Mouse (Mus musculus) thymus, adult 2 months (tissue): ENCODE results near the gene Exoc3l4. TPM values are rescaled to one million over a fixed set of nuclear protein-coding genes. Genes with fewer than 3 reads are reported as not detected.

Source experiments
- DNase-seq: peaks from one replicate; pipeline ENCODE4 v3.0.0; 2021
- H3K27ac ChIP-seq: fragments of 200-500 bp; 2 replicates; pipeline ENCODE4 v1.5.1; 2012; ENCODE audit warnings: low read length, control low read depth; ENCODE audit not compliant: control insufficient read depth, insufficient read depth
- H3K27me3 ChIP-seq: fragments of 200-500 bp; 2 replicates; pipeline ENCODE4 v1.6.1; 2012; ENCODE audit warnings: mild to moderate bottlenecking, low read length, moderate library complexity, mixed read lengths; ENCODE audit not compliant: control insufficient read depth, insufficient read depth
- H3K36me3 ChIP-seq: fragments of 200-500 bp; 2 replicates; pipeline ENCODE4 v1.6.1; 2012; ENCODE audit warnings: mild to moderate bottlenecking, low read length, moderate library complexity; ENCODE audit not compliant: control insufficient read depth, insufficient read depth
- H3K4me1 ChIP-seq: fragments of 200-500 bp; replicated peaks from 2 replicates; pipeline ENCODE4 v1.6.1; 2012; ENCODE audit warnings: low read length; ENCODE audit not compliant: control insufficient read depth, insufficient read depth
- H3K4me3 ChIP-seq: fragments of 200-500 bp; 2 replicates; pipeline ENCODE4 v1.5.1; 2012; ENCODE audit warnings: mild to moderate bottlenecking, low read length, control low read depth, moderate library complexity; ENCODE audit not compliant: control insufficient read depth, insufficient read depth
- CTCF ChIP-seq: fragments of 200-500 bp; IDR thresholded peaks from 2 replicates; pipeline ENCODE4 v1.5.1; 2012; ENCODE audit warnings: mild to moderate bottlenecking, control low read depth, low read length, moderate library complexity, borderline replicate concordance; ENCODE audit not compliant: control insufficient read depth, poor library complexity, insufficient read depth; ENCODE audit errors: extremely low read depth
- POLR2A ChIP-seq: fragments of 200-500 bp; IDR thresholded peaks from 2 replicates; pipeline ENCODE4 v1.6.1; 2012; ENCODE audit warnings: mild to moderate bottlenecking, low read length, control low read depth, moderate library complexity; ENCODE audit not compliant: control insufficient read depth, poor library complexity, insufficient read depth; ENCODE audit errors: extremely low read depth
- WGBS: fragments of 180-500 bp; shearing (Covaris S2); methylation state at CpG from one replicate; pipeline ENCODE4 v1.1.7; 2018; 5-methylcytosine and 5-hydroxymethylcytosine counted together
- polyA plus RNA-seq: library from polyadenylated mRNA; depleted of rRNA; stranded (reverse); fragments of >200 nt; gene quantifications from 2 replicates; pipeline ENCODE4 v1.2.3, GENCODE M21; 2012

Gene Exoc3l4
- polyA plus RNA-seq, 1 experiment = 41.5 TPM

GRCm38 (mm10) chr12:111437222-111437900 lies 20.5 kb downstream of the Exoc3l4 start:
- DNase-seq = no peak
- TF ChIP-seq CTCF = no peak
- TF ChIP-seq POLR2A = no peak
- WGBS = 11% methylated on average over 5 of the region's 5 CpGs
- Histone ChIP-seq H3K36me3 (no peaks in the 10 kb centered on the region), H3K27me3 (no peaks in the 10 kb centered on the region), H3K27ac (no peak overlapping the region; the same call in 1 of the 2 replicates), H3K4me1 (no peaks in the 10 kb centered on the region), H3K4me3 (no peak overlapping the region)

GRCm38 (mm10) chr12:111438850-111439249 lies 22.0 kb downstream of the Exoc3l4 start:
- no peaks in the 10 kb centered on the region for H3K4me1 ChIP-seq
- no peaks in the 10 kb centered on the region; the same call in 1 of the 2 replicates for H3K27me3 ChIP-seq
- 93% methylated on average over 6 of the region's 6 CpGs for WGBS
- no peak overlapping the region for H3K4me3 ChIP-seq
- no peak overlapping the region for H3K27ac ChIP-seq
- no peak for DNase-seq
- TF ChIP-seq POLR2A = no peak
- TF ChIP-seq CTCF = no peak
- no peaks in the 10 kb centered on the region for H3K36me3 ChIP-seq

GRCm38 (mm10) chr12:111440701-111441373 lies 24.0 kb downstream of the Exoc3l4 start:
- 96% methylated on average over 9 of the region's 9 CpGs for WGBS
- no peak for TF ChIP-seq CTCF
- TF ChIP-seq POLR2A = no peak
- H3K36me3 ChIP-seq = no peaks in the 10 kb centered on the region
- H3K4me1 ChIP-seq = no peaks in the 10 kb centered on the region
- DNase-seq = no peak
- peaks cover 3% of the 10 kb centered on the region; the same call in 1 of the 2 replicates for H3K27me3 ChIP-seq
- H3K27ac ChIP-seq = no peak overlapping the region
- H3K4me3 ChIP-seq = no peak overlapping the region

- 61% methylated on average over 3 of the region's 3 CpGs for WGBS
- Histone ChIP-seq H3K27me3 (peaks cover 3% of the 10 kb centered on the region; the same call in 1 of the 2 replicates), H3K36me3 (no peaks in the 10 kb centered on the region), H3K4me1 (no peaks in the 10 kb centered on the region), H3K27ac (no peak overlapping the region), H3K4me3 (no peak overlapping the region)
- DNase-seq = no peak
- TF ChIP-seq POLR2A = no peak
- TF ChIP-seq CTCF = no peak
Observed at GRCm38 (mm10) chr12:111441523-111441922, 24.7 kb downstream of the Exoc3l4 start.

GRCm38 (mm10) chr12:111442309-111443010 lies 25.6 kb downstream of the Exoc3l4 start, which contains the start of gene Tnfaip2:
Gene Tnfaip2 (plus strand): TSS chr12:111442469.
- no peak for TF ChIP-seq CTCF
- no peak for TF ChIP-seq POLR2A
- WGBS = 3% methylated on average over 48 of the region's 48 CpGs
- Histone ChIP-seq H3K4me1 (no peaks in the 10 kb centered on the region), H3K36me3 (no peaks in the 10 kb centered on the region), H3K27ac (no peak within 1 kb of the TSS), H3K4me3 (peak within 1 kb of the TSS; percentile 9; the same call in 1 of the 2 replicates), H3K27me3 (peaks cover 3% of the 10 kb centered on the region; the same call in 1 of the 2 replicates)
- no peak for DNase-seq
